Mouse (Mus musculus) limb, embryonic 11.5 days (tissue): ENCODE results near the gene Zfr2. TPM values are rescaled to one million over a fixed set of nuclear protein-coding genes. Genes with fewer than 3 reads are reported as not detected.

Experiments
- ATAC-seq: fragments of 200-750 bp; cut with Nextera tagmentation; 2 replicates; pipeline ENCODE4 v1.8.0; 2017; ENCODE audit warnings: low read depth; ENCODE audit not compliant: insufficient number of reproducible peaks, low FRiP score, low TSS enrichment
- DNase-seq: peaks from one replicate; pipeline ENCODE4 v3.0.0-alpha.2; 2015; ENCODE audit warnings: low spot score
- H3K27ac ChIP-seq: fragments of 300-500 bp; sonication (generic); replicated peaks from 2 replicates; pipeline ENCODE4 v1.5.1; 2014; ENCODE audit warnings: low read depth, mild to moderate bottlenecking, low read length
- H3K27me3 ChIP-seq: fragments of 300-500 bp; sonication (generic); 2 replicates; pipeline ENCODE4 v1.6.1; 2014; ENCODE audit warnings: mild to moderate bottlenecking, low read length, mixed read lengths; ENCODE audit not compliant: control insufficient read depth, insufficient read depth
- H3K36me3 ChIP-seq: fragments of 300-500 bp; sonication (generic); 2 replicates; pipeline ENCODE4 v1.6.1; 2014; ENCODE audit warnings: mild to moderate bottlenecking, low read length, moderate library complexity, mixed read lengths; ENCODE audit not compliant: control insufficient read depth, insufficient read depth
- H3K4me1 ChIP-seq: fragments of 300-500 bp; sonication (generic); 2 replicates; pipeline ENCODE4 v1.6.1; 2014; ENCODE audit warnings: low read length, mixed read lengths; ENCODE audit not compliant: control insufficient read depth, insufficient read depth
- H3K4me2 ChIP-seq: fragments of 300-500 bp; sonication (generic); 2 replicates; pipeline ENCODE4 v1.6.1; 2014; ENCODE audit warnings: low read depth, mild to moderate bottlenecking, moderate library complexity; ENCODE audit not compliant: severe bottlenecking
- H3K4me3 ChIP-seq: fragments of 300-500 bp; sonication (generic); 2 replicates; pipeline ENCODE4 v1.5.1; 2014; ENCODE audit warnings: low read depth, low read length
- H3K9ac ChIP-seq: fragments of 300-500 bp; sonication (generic); 2 replicates; pipeline ENCODE4 v1.6.1; 2014; ENCODE audit warnings: mild to moderate bottlenecking, low read length
- H3K9me3 ChIP-seq: fragments of 300-500 bp; sonication (generic); 2 replicates; pipeline ENCODE4 v1.6.1; 2016; ENCODE audit warnings: low read length; ENCODE audit not compliant: control insufficient read depth
- WGBS: fragments of 180-500 bp; shearing (Covaris S2); extraction: QIAGEN DNeasy Blood & Tissue Kit; methylation state at CpG from one replicate; pipeline ENCODE4 v1.1.7; 2014; 5-methylcytosine and 5-hydroxymethylcytosine counted together
- polyA plus RNA-seq: library from polyadenylated mRNA; unstranded; fragments of >200 nt; fragmentation: Nextera tagmentation; extraction: Ambion mirVana; gene quantifications from 2 replicates; pipeline ENCODE4 v1.2.1, GENCODE M21; 2014

Gene Zfr2
- polyA plus RNA-seq, 1 experiment from 2014 or later = 3.4 TPM

DNA sequence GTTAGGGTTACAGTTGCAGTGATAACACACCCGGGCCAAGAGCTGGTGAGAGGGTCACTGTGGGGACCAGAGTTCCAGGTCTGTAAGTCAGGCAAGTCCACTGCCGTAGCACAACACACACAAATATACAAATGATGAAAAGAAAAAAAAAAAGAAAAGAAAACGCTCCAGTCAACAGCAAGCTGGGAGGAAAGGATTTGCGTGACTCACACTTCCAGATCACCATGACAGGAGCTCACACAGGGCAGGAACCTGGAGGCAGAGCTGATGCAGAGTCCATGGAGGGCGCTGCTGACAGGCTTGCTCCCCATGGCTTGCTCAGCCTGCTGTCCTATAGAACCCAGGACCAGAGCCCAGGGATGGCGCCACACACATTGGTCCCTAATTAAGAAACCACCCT is 1.3 kb downstream of the Zfr2 start:
- no peak overlapping the region for H3K9ac ChIP-seq

DNA sequence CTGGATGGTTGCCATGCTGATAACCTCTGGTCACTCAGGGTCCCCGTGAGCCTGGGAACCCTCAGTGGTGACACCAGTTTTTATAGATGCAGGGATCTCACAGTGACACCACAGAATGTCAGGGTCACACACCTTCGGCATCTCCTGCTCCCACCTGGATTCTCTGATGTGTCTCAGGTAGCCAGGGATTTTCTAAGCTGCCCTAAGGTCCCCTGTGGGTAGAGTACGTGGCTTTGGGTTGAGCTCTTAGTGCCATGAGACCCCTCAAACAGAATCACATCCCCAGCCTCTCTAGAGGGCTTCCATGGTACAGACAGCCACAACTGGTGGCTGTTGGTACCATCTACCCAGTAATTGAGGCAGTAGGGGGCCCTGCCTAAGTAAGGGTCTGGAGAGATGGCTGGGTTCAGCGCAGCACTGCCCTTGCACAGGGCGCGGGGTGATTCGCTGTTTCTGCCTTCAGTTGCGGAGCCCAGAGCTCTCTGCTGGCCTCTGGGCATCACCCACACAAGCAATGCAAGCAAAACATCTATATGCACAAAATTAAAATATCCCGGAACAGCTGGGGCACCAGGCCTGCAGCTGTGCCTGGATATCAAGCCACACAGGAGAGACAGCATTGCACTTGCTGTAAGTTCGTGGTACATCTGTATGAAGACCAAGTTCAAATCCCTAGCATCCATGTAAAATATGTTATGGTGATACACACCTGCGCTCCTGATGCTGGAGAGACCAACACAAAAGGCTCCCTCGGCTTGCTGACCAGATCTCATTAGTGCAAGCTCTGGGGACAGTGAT is 3.7 kb downstream of the Zfr2 start:
- H3K4me1 ChIP-seq = peaks cover 3% of the 10 kb centered on the region; the same call in 1 of the 2 replicates
- H3K27ac ChIP-seq = no peak overlapping the region
- peaks cover 24% of the 10 kb centered on the region for H3K27me3 ChIP-seq
- no peaks in the 10 kb centered on the region for H3K36me3 ChIP-seq
- ATAC-seq (no peak), DNase-seq (no peak)
- 88% methylated on average over 12 of the region's 12 CpGs for WGBS
- H3K4me2 ChIP-seq = no peak overlapping the region
- H3K4me3 ChIP-seq = no peak overlapping the region
- no peaks in the 10 kb centered on the region for H3K9me3 ChIP-seq
- H3K9ac ChIP-seq = no peak overlapping the region

More for the DNA sequence above, 1.3 kb downstream of the Zfr2 start:
- no peak overlapping the region for H3K4me2 ChIP-seq
- H3K36me3 ChIP-seq = no peaks in the 10 kb centered on the region
- H3K27ac ChIP-seq = no peak overlapping the region
- no peak for DNase-seq
- H3K27me3 ChIP-seq = peaks cover 29% of the 10 kb centered on the region
- no peak overlapping the region for H3K4me3 ChIP-seq
- H3K4me1 ChIP-seq = 0 out of 2 replicates have a peak, but pooled peaks cover 3% of the 10 kb centered on the region
- no peak for ATAC-seq
- 84% methylated on average over 6 of the region's 6 CpGs for WGBS
- no peaks in the 10 kb centered on the region for H3K9me3 ChIP-seq

DNA sequence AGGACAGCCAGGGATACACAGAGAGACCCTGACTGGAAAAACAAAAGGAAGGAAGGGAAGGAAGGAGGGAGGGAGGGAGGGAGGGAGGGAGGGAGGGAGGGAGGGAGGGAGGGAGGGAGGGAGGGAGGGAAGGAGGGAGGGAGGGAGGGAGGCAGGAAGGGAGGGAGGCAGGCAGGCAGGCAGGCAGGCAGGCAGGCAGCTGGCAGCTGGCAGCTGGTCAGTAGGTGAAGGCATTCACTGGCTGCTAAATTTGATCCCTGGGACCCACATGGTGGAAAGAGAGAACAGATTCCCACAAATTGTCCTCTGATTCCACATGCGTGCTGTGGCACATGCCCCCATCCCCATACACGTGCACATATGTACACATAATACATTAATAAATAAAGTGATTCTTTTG is 5.7 kb downstream of the Zfr2 start:
- Histone ChIP-seq H3K27ac (no peak overlapping the region), H3K4me1 (no peaks in the 10 kb centered on the region; the same call in 1 of the 2 replicates), H3K4me2 (no peak overlapping the region), H3K4me3 (no peak overlapping the region), H3K9me3 (no peaks in the 10 kb centered on the region), H3K27me3 (peaks cover 24% of the 10 kb centered on the region), H3K36me3 (no peaks in the 10 kb centered on the region), H3K9ac (no peak overlapping the region)
- WGBS = 88% methylated on average over 2 of the region's 2 CpGs
- DNase-seq = no peak
- ATAC-seq = no peak

DNA sequence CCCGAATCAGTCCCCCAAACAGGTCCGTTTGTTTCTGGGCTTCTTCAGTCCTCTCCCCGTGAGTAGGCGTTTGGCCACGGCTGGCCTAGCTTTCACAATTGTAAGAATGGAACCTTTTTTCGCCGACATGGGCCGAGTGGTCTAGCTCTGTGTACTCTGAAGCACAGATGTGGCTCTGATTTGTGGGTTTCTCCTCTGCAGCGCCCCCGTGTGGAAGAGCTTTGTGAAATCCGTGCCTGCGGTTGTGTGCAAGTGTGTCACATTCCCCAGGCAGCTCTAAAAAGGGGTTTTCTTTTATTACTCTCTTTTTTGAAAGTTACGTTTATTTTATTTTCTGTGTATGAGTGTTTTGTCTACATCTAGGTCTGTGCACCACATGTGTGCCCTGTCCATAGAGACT is 7.9 kb downstream of the Zfr2 start:
- Histone ChIP-seq H3K9ac (no peak overlapping the region; the same call in 1 of the 2 replicates), H3K4me3 (no peak overlapping the region), H3K27ac (no peak overlapping the region), H3K4me1 (no peaks in the 10 kb centered on the region; the same call in 1 of the 2 replicates), H3K4me2 (no peak overlapping the region), H3K27me3 (peaks cover 26% of the 10 kb centered on the region), H3K9me3 (no peaks in the 10 kb centered on the region), H3K36me3 (no peaks in the 10 kb centered on the region)
- ATAC-seq (no peak), DNase-seq (peak; percentile 85)
- 23% methylated on average over 13 of the region's 13 CpGs for WGBS

GRCm38 (mm10) chr10:81242021-81242420 is 9.1 kb downstream of the Zfr2 start:
- no peak overlapping the region for H3K27ac ChIP-seq
- 88% methylated on average over 16 of the region's 16 CpGs for WGBS
- H3K4me3 ChIP-seq = no peak overlapping the region
- ATAC-seq = no peak
- H3K9me3 ChIP-seq = no peaks in the 10 kb centered on the region
- H3K4me2 ChIP-seq = no peak overlapping the region
- no peak for DNase-seq
- no peaks in the 10 kb centered on the region for H3K36me3 ChIP-seq
- H3K4me1 ChIP-seq = no peaks in the 10 kb centered on the region; the same call in 1 of the 2 replicates
- H3K27me3 ChIP-seq = peaks cover 26% of the 10 kb centered on the region
- no peak overlapping the region for H3K9ac ChIP-seq

DNA sequence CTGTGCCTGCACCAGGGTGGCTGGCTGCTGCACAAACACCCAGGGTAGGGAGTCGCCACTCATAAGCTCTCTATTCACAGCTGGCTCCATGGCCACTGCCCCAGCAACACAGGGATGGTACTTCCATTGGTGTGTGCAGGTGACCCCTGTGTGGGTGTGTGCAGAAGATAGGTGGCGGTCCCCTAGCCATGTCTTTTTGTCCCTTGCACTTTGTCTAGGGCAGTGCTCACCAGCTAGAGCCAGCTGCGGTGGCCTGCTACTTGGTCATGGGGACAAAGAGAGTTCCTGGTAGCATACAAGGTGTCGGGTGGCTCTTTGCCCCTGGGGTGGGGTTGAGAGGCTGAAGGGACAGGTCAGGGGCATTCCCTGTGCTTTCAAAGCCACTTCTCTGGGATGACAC is 11.2 kb downstream of the Zfr2 start:
- no peak overlapping the region for H3K27ac ChIP-seq
- H3K4me1 ChIP-seq = no peaks in the 10 kb centered on the region; the same call in 1 of the 2 replicates
- DNase-seq (no peak), ATAC-seq (no peak)
- H3K4me2 ChIP-seq = no peak overlapping the region
- H3K27me3 ChIP-seq = peaks cover 19% of the 10 kb centered on the region
- WGBS = 77% methylated on average over 4 of the region's 4 CpGs
- H3K9ac ChIP-seq = no peak overlapping the region
- no peaks in the 10 kb centered on the region for H3K9me3 ChIP-seq
- H3K36me3 ChIP-seq = no peaks in the 10 kb centered on the region
- no peak overlapping the region for H3K4me3 ChIP-seq

GRCm38 (mm10) chr10:81244595-81244994 is 11.6 kb downstream of the Zfr2 start:
- Histone ChIP-seq H3K27me3 (peaks cover 15% of the 10 kb centered on the region), H3K9ac (no peak overlapping the region), H3K9me3 (no peaks in the 10 kb centered on the region), H3K36me3 (no peaks in the 10 kb centered on the region), H3K4me2 (no peak overlapping the region), H3K4me3 (no peak overlapping the region), H3K27ac (no peak overlapping the region), H3K4me1 (no peaks in the 10 kb centered on the region; the same call in 1 of the 2 replicates)
- 11% methylated on average over 17 of the region's 17 CpGs for WGBS
- ATAC-seq = peak; percentile 33; the same call in 1 of the 2 replicates
- DNase-seq = peak; percentile 92

DNA sequence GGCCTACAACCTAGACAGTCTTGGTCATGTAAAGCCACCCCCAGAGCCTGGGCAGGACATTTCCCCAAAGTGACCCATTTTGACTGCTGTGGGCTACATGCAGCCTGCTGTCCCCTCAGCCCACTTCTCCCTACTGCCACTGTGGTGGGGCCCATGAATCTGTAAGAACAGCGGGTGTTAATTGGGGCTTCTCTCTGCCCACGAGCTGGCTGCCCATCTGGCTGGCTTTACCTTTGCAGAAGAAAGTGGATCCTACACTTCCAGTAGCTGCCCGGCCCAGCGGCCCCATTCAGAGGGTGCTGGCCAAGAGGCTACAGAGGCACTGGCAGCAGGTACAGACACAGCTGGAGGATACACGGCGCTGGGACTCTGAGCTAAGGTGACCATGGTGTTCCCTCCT is 12.2 kb downstream of the Zfr2 start:
- Histone ChIP-seq H3K9me3 (no peaks in the 10 kb centered on the region), H3K9ac (no peak overlapping the region), H3K4me3 (no peak overlapping the region), H3K4me2 (no peak overlapping the region), H3K27me3 (peaks cover 9% of the 10 kb centered on the region), H3K4me1 (no peaks in the 10 kb centered on the region; the same call in 1 of the 2 replicates), H3K36me3 (no peaks in the 10 kb centered on the region), H3K27ac (no peak overlapping the region)
- ATAC-seq (no peak), DNase-seq (no peak)
- 86% methylated on average over 6 of the region's 6 CpGs for WGBS
